Mouse (Mus musculus) midbrain, embryonic 12.5 days (tissue): ENCODE measurements around the gene 4931406P16Rik. TPM values are rescaled to one million over a fixed set of nuclear protein-coding genes. Genes with fewer than 3 reads are reported as not detected.
A peak's percentile ranks its signal among the peaks of the same experiment; 100 is the strongest.

Source experiments
- ATAC-seq: fragments of 200-750 bp; cut with Nextera tagmentation; 2 replicates; pipeline ENCODE4 v1.8.0; 2017; ENCODE audit warnings: low read depth, moderate TSS enrichment, moderate library complexity; ENCODE audit not compliant: low FRiP score
- H3K27ac ChIP-seq: fragments of 300-500 bp; sonication (generic); replicated peaks from 2 replicates; pipeline ENCODE4 v1.5.1; 2016; ENCODE audit warnings: mild to moderate bottlenecking
- H3K27me3 ChIP-seq: fragments of 300-500 bp; sonication (generic); 2 replicates; pipeline ENCODE4 v1.6.1; 2016; ENCODE audit warnings: mild to moderate bottlenecking
- H3K36me3 ChIP-seq: fragments of 300-500 bp; sonication (generic); 2 replicates; pipeline ENCODE4 v1.6.1; 2016
- H3K4me1 ChIP-seq: fragments of 300-500 bp; sonication (generic); 2 replicates; pipeline ENCODE4 v1.6.1; 2016
- H3K4me2 ChIP-seq: fragments of 300-500 bp; sonication (generic); replicated peaks from 2 replicates; pipeline ENCODE4 v1.6.1; 2016; ENCODE audit warnings: mild to moderate bottlenecking, moderate library complexity
- H3K4me3 ChIP-seq: fragments of 300-500 bp; sonication (generic); 2 replicates; pipeline ENCODE4 v1.5.1; 2016; ENCODE audit warnings: mild to moderate bottlenecking
- H3K9ac ChIP-seq: fragments of 300-500 bp; sonication (generic); replicated peaks from 2 replicates; pipeline ENCODE4 v1.6.1; 2016; ENCODE audit warnings: mild to moderate bottlenecking, moderate library complexity
- H3K9me3 ChIP-seq: fragments of 300-500 bp; sonication (generic); 2 replicates; pipeline ENCODE4 v1.6.1; 2016; ENCODE audit warnings: mild to moderate bottlenecking
- WGBS: fragments of 180-500 bp; shearing (Covaris S2); methylation state at CpG from one replicate; pipeline ENCODE4 v1.1.7; 2016; 5-methylcytosine and 5-hydroxymethylcytosine counted together
- polyA plus RNA-seq: library from polyadenylated mRNA; unstranded; fragments of >200 nt; fragmentation: Nextera tagmentation; extraction: Ambion mirVana; gene quantifications from 2 replicates; pipeline ENCODE4 v1.2.1, GENCODE M21; 2016

The 4931406P16Rik gene
- 37.7 and 37.9 TPM in 2 replicates for polyA plus RNA-seq

DNA sequence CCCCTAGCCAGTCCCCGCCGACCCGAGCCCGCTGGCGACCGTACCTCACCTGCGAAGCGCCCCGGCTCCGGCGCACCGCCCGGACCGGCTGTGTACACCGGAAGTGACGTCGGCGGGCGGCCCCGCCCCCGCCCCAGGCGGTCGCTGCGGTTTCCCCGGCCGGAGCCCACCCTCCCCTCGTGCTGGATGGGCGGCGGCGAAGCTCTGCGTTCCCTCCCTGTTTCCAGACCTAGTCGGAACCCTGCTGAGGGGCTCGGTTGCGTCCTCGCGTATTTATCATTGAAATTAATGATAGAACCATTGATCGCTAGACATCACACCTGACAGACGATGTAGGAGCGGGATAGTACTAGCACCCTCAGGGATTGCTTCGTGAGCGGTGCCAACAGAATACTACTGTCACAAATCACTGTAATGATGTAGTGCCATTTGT lies at the start of gene 4931406P16Rik:
Gene 4931406P16Rik (minus strand): TSS at position 109 of the 433 bp plus-strand sequence.
- 1% methylated on average over 31 of the region's 41 CpGs for WGBS
- Histone ChIP-seq H3K4me2 (peak within 1 kb of the TSS; percentile 85), H3K4me1 (0 out of 2 replicates have a peak, but pooled peaks cover 7% of the 10 kb centered on the region), H3K27me3 (no peaks in the 10 kb centered on the region), H3K4me3 (peak within 1 kb of the TSS; percentile 99), H3K9me3 (no peaks in the 10 kb centered on the region), H3K9ac (peak within 1 kb of the TSS; percentile 96), H3K27ac (peak within 1 kb of the TSS; percentile 92), H3K36me3 (no peaks in the 10 kb centered on the region)
- peak; percentile 93 for ATAC-seq

DNA sequence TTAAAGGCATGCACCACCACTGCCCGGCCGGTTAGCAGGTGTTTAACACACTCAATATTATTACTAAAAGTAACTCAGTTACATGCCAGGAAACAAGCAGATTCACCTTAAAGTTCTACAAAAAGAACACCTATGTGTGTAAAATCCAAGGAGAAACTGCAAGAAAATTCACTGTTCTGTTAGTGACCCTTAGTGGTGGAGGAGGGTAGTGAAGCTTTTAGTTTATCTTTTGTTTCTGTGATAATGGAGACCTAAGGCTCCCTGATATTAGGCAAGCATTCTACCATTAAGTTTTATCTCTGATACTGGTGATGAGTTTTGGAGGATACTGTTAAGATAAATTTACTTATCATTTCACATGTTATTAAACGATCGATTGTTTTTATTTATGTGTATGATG lies 42.3 kb upstream of the 4931406P16Rik start:
- peaks cover 69% of the 10 kb centered on the region for H3K36me3 ChIP-seq
- no peak overlapping the region for H3K27ac ChIP-seq
- no peaks in the 10 kb centered on the region for H3K27me3 ChIP-seq
- no peak overlapping the region for H3K9ac ChIP-seq
- 96% methylated on average over 4 of the region's 4 CpGs for WGBS
- H3K4me1 ChIP-seq, result no peaks in the 10 kb centered on the region
- no peak overlapping the region for H3K4me3 ChIP-seq
- no peaks in the 10 kb centered on the region for H3K9me3 ChIP-seq
- ATAC-seq, result no peak
- H3K4me2 ChIP-seq, result no peak overlapping the region

DNA sequence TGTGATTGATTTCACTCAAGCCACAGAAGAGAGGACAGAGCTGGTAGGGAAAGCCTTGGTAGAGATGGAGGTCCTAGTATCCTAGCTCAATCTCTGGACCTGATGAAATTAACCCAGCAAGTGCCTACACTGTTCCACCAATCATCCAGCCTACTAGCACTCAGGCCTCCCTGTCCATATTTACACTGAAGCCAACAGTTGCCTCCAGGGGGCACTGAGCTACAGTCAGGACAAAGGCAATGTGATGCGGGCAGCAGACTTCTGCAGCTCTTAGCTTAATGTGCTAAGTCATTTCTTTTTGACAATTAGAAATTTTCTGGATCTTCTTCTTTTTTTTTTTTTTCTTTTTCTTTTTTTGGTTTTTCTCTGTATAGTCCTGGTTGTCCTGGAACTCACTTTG lies 38.6 kb upstream of the 4931406P16Rik start:
- ATAC-seq, result no peak
- H3K27ac ChIP-seq, result no peak overlapping the region
- H3K27me3 ChIP-seq, result no peaks in the 10 kb centered on the region
- no peaks in the 10 kb centered on the region for H3K9me3 ChIP-seq
- whole genome bisulfite sequencing, result 83% methylated on average over 1 of the region's 1 CpGs
- no peak overlapping the region for H3K4me2 ChIP-seq
- H3K36me3 ChIP-seq, result peaks cover 88% of the 10 kb centered on the region
- H3K9ac ChIP-seq, result no peak overlapping the region
- H3K4me1 ChIP-seq, result no peaks in the 10 kb centered on the region
- H3K4me3 ChIP-seq, result no peak overlapping the region

DNA sequence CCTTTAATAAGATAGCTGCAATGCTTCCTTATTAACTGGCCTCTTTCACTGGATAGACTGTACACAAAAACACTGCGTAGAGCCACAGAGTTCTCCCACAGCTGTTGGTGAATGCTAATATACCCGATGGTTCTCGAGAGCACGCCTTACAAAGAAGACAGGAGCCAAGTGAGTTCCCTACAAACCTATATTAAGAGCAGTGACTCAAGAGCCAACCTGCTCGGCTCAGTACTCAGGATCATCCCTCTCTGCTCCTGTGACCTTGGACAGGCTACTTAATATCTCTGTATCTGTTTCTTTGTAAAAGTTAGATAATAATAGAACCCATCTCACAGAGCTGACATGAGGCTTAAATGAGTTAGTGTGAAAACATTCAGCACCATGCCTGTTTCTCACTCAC lies 36.8 kb upstream of the 4931406P16Rik start:
- Histone ChIP-seq H3K4me1 (no peaks in the 10 kb centered on the region), H3K27me3 (no peaks in the 10 kb centered on the region), H3K4me3 (no peak overlapping the region), H3K36me3 (peaks cover 93% of the 10 kb centered on the region), H3K27ac (no peak overlapping the region), H3K4me2 (no peak overlapping the region), H3K9ac (no peak overlapping the region), H3K9me3 (no peaks in the 10 kb centered on the region)
- ATAC-seq, result no peak
- WGBS, result 95% methylated on average over 5 of the region's 5 CpGs

DNA sequence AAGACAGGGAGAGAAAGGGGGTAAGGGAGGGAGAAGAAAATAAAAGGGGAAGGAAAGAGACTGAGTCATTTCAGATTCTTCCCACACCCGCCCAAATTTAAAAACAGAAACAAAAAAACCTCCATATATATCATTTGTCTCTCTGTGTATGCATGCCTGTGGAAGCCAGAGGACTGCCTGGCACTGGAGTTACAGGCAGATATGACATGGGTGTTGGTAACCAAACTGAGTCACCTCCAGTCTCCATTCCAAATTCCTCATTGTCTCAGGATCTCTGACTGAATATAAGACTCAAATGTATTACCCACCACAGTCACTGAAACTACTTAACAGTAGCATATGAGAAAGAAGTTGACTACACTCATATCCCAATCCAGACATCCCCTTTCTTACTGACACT lies 34.7 kb upstream of the 4931406P16Rik start:
- ATAC-seq, result no peak
- H3K4me1 ChIP-seq, result no peaks in the 10 kb centered on the region
- H3K9me3 ChIP-seq, result no peaks in the 10 kb centered on the region
- H3K9ac ChIP-seq, result no peak overlapping the region
- H3K4me3 ChIP-seq, result no peak overlapping the region
- no peak overlapping the region for H3K4me2 ChIP-seq
- H3K36me3 ChIP-seq, result peaks cover 92% of the 10 kb centered on the region
- no peaks in the 10 kb centered on the region for H3K27me3 ChIP-seq
- WGBS, result 75% methylated on average over 1 of the region's 1 CpGs
- H3K27ac ChIP-seq, result no peak overlapping the region

DNA sequence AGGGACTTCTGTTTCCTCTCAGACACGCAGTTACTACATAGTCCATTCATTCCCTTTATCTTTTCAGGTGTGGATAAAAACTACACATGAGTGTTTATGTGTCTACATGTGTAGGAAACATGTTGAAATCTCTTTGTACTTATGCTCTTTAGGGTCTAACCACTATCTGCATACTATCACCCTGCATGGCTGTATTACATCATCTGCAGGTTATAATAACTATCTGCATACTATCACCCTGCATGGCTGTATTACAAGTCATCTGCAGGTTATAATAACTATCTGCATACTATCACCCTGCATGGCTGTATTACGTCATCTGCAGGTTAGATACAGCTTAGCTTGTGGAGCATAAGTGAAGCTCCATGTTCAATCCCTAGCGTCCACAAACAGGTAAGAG lies 33.7 kb upstream of the 4931406P16Rik start:
- Histone ChIP-seq H3K27me3 (no peaks in the 10 kb centered on the region), H3K27ac (no peak overlapping the region), H3K4me3 (no peak overlapping the region), H3K4me1 (no peaks in the 10 kb centered on the region), H3K4me2 (no peak overlapping the region), H3K9ac (no peak overlapping the region), H3K36me3 (peaks cover 92% of the 10 kb centered on the region), H3K9me3 (no peaks in the 10 kb centered on the region)
- 93% methylated on average over 3 of the region's 3 CpGs for WGBS
- no peak for ATAC-seq

DNA sequence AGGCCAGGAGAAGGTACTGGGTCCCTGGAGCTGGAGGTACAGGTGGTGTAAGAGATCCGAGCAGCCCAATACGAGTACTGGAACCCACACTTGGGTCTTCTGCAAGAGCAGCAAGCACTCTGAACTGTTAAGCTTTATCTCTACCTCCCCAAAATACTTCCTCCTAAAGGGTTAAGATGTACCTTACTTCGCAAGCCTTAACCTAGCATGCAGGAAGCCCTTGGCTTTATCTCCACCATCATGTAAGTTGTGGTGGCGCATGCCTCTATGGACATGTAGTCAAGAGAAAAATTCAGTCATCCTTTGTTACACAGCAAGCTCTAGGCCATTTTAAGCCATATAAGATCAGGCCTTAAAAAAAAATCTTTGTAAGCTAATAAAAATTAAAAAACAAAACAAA lies 33.2 kb upstream of the 4931406P16Rik start:
- Histone ChIP-seq H3K4me1 (no peaks in the 10 kb centered on the region), H3K4me3 (no peak overlapping the region), H3K9me3 (no peaks in the 10 kb centered on the region), H3K4me2 (no peak overlapping the region), H3K27me3 (no peaks in the 10 kb centered on the region), H3K27ac (no peak overlapping the region), H3K36me3 (peaks cover 92% of the 10 kb centered on the region), H3K9ac (no peak overlapping the region)
- WGBS, result 96% methylated on average over 4 of the region's 4 CpGs
- ATAC-seq, result no peak

DNA sequence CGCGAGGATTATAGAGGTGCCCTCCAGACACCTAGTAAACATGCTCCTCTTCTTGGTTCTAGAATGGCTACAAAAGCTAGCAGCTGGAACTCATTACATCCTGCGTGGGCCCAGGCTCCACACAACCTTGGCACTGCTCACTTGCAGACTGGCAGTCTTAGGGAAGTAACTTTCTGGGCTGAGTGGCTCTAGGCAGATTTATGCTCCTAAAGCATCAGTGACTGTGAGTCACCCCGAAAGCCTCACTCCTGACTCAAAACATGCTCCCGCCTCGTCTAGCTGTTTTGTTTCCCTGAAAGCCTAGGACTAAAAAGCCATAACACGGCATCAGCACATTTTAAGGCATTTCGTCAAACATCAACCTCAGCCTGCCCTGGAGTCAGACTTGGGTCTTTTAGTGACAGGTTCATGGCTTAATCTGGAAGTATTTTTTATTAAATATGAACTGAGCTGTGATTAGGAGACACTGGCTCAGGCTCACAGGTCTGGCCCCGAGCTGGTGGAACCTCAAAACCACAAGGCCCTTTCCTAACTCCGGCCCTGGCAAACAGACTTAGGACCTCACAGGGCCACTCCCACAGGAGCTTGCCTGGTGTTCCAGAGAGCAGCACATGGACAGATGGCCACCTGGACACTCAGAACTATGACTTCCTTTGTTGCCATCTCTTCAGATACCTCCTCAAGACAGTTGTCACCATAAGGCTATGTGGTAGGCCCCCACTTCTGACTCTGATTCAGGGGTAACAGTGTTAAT lies 28.9 kb upstream of the 4931406P16Rik start:
- 95% methylated on average over 10 of the region's 10 CpGs for WGBS
- no peaks in the 10 kb centered on the region for H3K9me3 ChIP-seq
- no peak overlapping the region for H3K27ac ChIP-seq
- H3K9ac ChIP-seq, result no peak overlapping the region
- peaks cover 69% of the 10 kb centered on the region for H3K36me3 ChIP-seq
- H3K4me2 ChIP-seq, result no peak overlapping the region
- H3K27me3 ChIP-seq, result no peaks in the 10 kb centered on the region
- no peak overlapping the region for H3K4me3 ChIP-seq
- ATAC-seq, result no peak
- H3K4me1 ChIP-seq, result no peaks in the 10 kb centered on the region

DNA sequence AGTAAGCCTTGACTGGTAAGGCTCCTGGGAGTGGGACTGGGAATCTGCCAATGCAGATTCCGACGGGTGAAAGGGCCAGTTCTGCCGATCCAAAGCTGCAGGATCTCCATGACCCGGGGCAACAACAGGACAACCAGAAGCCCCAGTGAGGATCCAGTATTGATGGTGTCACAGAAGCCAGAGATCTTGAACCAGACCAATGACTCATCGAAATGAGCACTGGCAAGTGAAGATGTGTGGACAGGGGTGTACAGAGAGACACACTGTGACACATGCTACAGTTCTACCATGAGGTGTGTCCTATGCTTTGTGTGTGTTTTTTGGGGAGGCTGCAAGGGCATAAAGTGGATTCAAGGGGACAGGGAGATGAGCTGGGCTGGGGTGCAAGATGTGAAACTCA lies 27.5 kb upstream of the 4931406P16Rik start:
- 96% methylated on average over 5 of the region's 5 CpGs for WGBS
- no peak for ATAC-seq
- H3K4me2 ChIP-seq, result no peak overlapping the region
- peaks cover 59% of the 10 kb centered on the region for H3K36me3 ChIP-seq
- H3K9me3 ChIP-seq, result peaks cover 2% of the 10 kb centered on the region; the same call in 1 of the 2 replicates
- H3K9ac ChIP-seq, result no peak overlapping the region
- H3K4me1 ChIP-seq, result no peaks in the 10 kb centered on the region
- no peak overlapping the region for H3K4me3 ChIP-seq
- no peak overlapping the region for H3K27ac ChIP-seq
- H3K27me3 ChIP-seq, result no peaks in the 10 kb centered on the region

DNA sequence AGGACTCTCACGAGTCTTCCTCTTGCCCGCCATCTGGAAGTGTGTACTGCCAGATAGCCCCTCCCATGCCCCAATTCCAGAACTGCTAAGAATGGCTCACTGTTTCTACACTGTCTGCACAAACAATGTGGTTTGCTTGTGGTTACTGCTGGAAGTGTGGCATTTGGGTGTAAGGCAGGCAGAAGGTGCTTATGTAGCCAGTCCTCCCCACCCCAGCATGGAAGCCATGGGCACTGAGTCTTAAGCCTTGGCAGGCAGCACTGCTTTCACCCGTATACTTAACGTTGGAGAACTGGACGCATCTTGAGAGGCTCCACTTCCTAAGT lies 25.8 kb upstream of the 4931406P16Rik start:
- no peaks in the 10 kb centered on the region for H3K27me3 ChIP-seq
- H3K4me2 ChIP-seq, result no peak overlapping the region
- WGBS, result 91% methylated on average over 5 of the region's 5 CpGs
- no peak overlapping the region for H3K27ac ChIP-seq
- no peak for ATAC-seq
- peaks cover 44% of the 10 kb centered on the region for H3K36me3 ChIP-seq
- H3K9ac ChIP-seq, result no peak overlapping the region
- H3K4me3 ChIP-seq, result no peak overlapping the region
- no peaks in the 10 kb centered on the region for H3K4me1 ChIP-seq
- peaks cover 2% of the 10 kb centered on the region; the same call in 1 of the 2 replicates for H3K9me3 ChIP-seq

DNA sequence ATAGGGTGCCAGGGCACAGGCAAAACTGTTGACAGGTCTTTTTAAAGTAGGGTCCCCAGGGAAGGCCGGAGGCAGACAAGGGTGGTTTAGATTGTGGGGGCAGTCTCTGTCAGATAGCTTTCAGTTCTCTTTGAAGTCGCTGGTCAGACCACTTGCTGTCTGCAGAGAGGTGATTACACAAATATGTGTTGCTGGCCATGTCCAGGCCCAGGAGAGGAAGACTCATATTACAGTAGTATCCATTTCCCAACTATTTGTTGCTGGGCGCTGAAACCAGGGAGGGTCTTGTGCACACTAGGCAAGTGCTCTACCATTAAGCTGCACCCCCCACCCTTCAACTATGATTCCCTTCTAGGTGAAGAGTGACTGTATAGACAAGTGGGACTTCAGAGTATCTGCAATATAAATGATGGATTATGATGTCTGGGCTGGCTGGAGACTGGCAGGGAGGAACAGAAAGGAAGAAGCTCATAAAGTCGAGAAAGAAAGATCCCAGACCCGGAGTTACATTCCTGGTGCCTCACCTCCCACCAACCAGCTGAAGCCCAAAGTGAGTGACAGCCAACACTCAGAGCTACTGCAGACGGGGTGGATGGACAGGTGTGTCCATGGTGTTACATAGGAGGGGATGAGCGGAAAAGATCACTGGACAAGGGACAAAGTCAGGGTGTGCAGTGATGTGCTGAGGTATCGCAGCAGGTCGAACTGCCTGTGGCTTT lies 25.3 kb upstream of the 4931406P16Rik start:
- WGBS, result 86% methylated on average over 9 of the region's 9 CpGs
- Histone ChIP-seq H3K9me3 (peaks cover 2% of the 10 kb centered on the region; the same call in 1 of the 2 replicates), H3K27me3 (no peaks in the 10 kb centered on the region), H3K4me2 (no peak overlapping the region), H3K27ac (no peak overlapping the region), H3K9ac (no peak overlapping the region), H3K4me1 (no peaks in the 10 kb centered on the region), H3K36me3 (peaks cover 39% of the 10 kb centered on the region), H3K4me3 (no peak overlapping the region)
- no peak for ATAC-seq

DNA sequence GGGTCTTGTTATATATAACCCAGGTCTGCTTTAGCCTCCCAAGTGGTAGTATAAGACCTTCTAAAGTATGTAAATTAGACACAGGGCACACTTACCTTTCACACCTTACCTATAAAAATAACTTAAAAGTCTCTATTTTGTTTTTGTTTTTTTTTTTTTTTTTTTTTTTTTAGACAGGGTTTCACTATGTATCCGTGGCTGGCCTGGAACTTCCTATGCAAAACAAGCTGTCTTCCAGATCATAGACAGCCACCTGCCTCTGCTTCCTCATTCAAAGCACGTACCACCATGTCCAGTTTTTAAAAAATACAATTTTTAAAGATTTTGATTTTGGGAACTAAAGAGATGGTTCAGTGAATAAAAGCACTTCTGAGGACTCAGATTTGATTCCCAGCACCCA lies 23.9 kb upstream of the 4931406P16Rik start:
- Histone ChIP-seq H3K9ac (no peak overlapping the region), H3K4me3 (no peak overlapping the region), H3K4me2 (no peak overlapping the region), H3K27ac (no peak overlapping the region), H3K27me3 (no peaks in the 10 kb centered on the region), H3K9me3 (peaks cover 2% of the 10 kb centered on the region; the same call in 1 of the 2 replicates), H3K36me3 (peaks cover 25% of the 10 kb centered on the region), H3K4me1 (no peaks in the 10 kb centered on the region)
- ATAC-seq, result no peak
- 100% methylated on average over 2 of the region's 2 CpGs for whole genome bisulfite sequencing
